Mouse (Mus musculus): ENCODE data around the gene Wbp4. TPM values are rescaled to one million over a fixed set of nuclear protein-coding genes. Genes with fewer than 3 reads are reported as not detected.
"Not testable (repeated sequence)": the region's sequence is repeated elsewhere in the genome, so short reads cannot be mapped to it uniquely, and the experiment has no call there.

Gene Wbp4
- polyA plus RNA-seq, 1 experiment from 2014 or later = 27.6 TPM

DNA sequence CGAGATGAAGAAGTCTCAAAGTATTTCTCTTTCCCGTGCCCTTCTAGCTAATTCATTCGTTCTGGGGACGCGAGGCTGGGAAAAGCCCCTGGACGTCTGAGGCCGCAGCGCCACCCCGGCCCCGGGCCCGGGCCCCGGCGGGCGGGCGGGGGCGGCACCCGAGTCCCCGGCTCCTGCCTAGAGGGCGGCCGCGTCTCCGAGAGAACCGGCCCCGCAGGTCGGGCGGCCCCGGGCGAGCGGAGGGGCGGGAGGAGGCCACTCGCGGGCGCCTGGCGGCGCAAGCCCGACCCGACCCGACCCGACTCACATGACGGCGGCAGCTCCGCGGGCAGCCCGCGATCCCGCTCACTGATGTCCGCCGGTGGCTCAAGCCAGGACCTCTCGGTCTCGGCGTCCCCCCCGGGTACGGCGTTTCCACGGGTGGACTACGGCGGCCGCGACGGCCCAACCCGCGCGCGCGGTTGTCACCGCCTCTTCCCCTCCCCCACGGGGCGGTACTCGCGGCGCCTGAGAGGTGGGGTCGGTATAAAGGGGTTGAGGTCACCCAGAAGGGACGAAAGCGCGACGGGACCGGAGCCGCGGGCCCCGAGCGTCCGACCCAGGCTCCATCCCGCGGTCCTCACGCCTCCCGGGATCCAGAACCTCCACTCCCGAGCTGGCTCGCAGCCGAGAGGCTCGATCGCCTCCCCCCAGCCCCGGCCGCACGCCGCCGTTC, 539 bp downstream of the Wbp4 start, which contains the start of gene Elf1:
Gene Elf1 (plus strand): TSS at position 571 of the 715 bp plus-strand sequence.
- H3K9ac ChIP-seq (ENCODE audit: low read length) = peak within 1 kb of the TSS; percentile 99
- under 1% methylated on average over 84 of the region's 96 CpGs for WGBS
- H3K4me1 ChIP-seq (ENCODE audit: control insufficient read depth, insufficient read depth, low read length) = peaks cover 25% of the 10 kb centered on the region
- ATAC-seq (replicated peaks; ENCODE audit: extremely low read depth, insufficient read depth, low FRiP score) = peak; percentile 86
- no peaks in the 10 kb centered on the region for H3K9me3 ChIP-seq (replicated peaks; ENCODE audit: control insufficient read depth, low read length)
- peak within 1 kb of the TSS; percentile 100 for H3K27ac ChIP-seq (ENCODE audit: low read length)
- peak within 1 kb of the TSS; percentile 98 for H3K4me3 ChIP-seq (ENCODE audit: low read length)
- no peaks in the 10 kb centered on the region for H3K27me3 ChIP-seq (ENCODE audit: control insufficient read depth, insufficient read depth, low read length)
- peak within 1 kb of the TSS; percentile 77 for H3K4me2 ChIP-seq (ENCODE audit: low read depth, low read length)
- H3K36me3 ChIP-seq (ENCODE audit: control insufficient read depth, insufficient read depth) = peaks cover 7% of the 10 kb centered on the region; the same call in 1 of the 2 replicates

DNA sequence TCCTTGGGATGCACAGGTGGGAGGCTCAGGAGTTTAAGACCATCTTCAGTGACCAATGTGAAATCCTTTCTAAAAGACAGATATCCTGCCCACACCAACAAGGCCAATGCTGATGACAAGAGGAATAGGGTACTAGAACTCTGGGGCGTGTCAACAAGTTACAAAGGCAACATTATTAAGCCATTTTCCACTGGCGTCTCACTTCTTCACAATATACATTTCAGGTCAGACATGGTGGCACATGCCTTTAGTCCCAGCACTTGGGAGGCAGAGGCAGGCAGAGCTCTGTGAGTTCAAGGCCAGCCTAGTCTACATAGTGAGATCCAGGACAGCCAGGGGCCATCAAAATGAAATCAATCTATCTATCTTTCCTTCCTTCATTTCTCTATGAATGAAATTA, 7.9 kb downstream of the Wbp4 start:
- Histone ChIP-seq H3K36me3 (ENCODE audit: control insufficient read depth, insufficient read depth) (peaks cover 53% of the 10 kb centered on the region), H3K4me3 (ENCODE audit: low read length) (no peak overlapping the region), H3K4me2 (ENCODE audit: low read depth, low read length) (no peak overlapping the region), H3K27ac (ENCODE audit: low read length) (no peak overlapping the region), H3K9me3 (replicated peaks; ENCODE audit: control insufficient read depth, low read length) (no peaks in the 10 kb centered on the region), H3K4me1 (ENCODE audit: control insufficient read depth, insufficient read depth, low read length) (no peaks in the 10 kb centered on the region), H3K9ac (ENCODE audit: low read length) (no peak overlapping the region), H3K27me3 (ENCODE audit: control insufficient read depth, insufficient read depth, low read length) (no peaks in the 10 kb centered on the region)
- no peak for ATAC-seq (replicated peaks; ENCODE audit: extremely low read depth, insufficient read depth, low FRiP score)
- 88% methylated on average over 2 of the region's 2 CpGs for WGBS

DNA sequence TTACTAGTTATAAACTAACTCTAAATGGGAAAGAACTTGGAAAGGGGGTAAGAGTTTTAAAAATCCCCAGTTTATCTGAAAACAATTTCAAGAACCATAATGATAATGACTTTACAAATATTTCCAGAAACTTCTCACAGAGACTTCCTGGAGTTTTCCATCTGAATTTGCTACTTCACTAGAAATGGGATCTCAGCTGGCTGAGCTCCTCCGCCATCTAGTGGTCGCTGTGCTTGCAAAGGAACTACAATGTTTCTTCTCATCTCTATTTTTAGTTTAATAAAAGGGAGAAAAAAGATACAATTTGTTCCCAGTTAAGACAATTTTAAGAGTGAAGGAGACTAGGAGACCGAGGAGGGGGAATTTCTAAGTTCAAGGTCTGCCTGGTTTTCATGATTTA, 13.7 kb downstream of the Wbp4 start:
- no peaks in the 10 kb centered on the region for H3K27me3 ChIP-seq (ENCODE audit: control insufficient read depth, insufficient read depth, low read length)
- H3K4me1 ChIP-seq (ENCODE audit: control insufficient read depth, insufficient read depth, low read length) = no peaks in the 10 kb centered on the region
- WGBS = 18% methylated on average over 3 of the region's 3 CpGs
- peaks cover 53% of the 10 kb centered on the region for H3K36me3 ChIP-seq (ENCODE audit: control insufficient read depth, insufficient read depth)
- no peak overlapping the region for H3K4me3 ChIP-seq (ENCODE audit: low read length)
- H3K9ac ChIP-seq (ENCODE audit: low read length) = no peak overlapping the region
- H3K27ac ChIP-seq (ENCODE audit: low read length) = no peak overlapping the region
- H3K9me3 ChIP-seq (replicated peaks; ENCODE audit: control insufficient read depth, low read length) = no peaks in the 10 kb centered on the region
- no peak overlapping the region for H3K4me2 ChIP-seq (ENCODE audit: low read depth, low read length)
- ATAC-seq (replicated peaks; ENCODE audit: extremely low read depth, insufficient read depth, low FRiP score) = no peak

DNA sequence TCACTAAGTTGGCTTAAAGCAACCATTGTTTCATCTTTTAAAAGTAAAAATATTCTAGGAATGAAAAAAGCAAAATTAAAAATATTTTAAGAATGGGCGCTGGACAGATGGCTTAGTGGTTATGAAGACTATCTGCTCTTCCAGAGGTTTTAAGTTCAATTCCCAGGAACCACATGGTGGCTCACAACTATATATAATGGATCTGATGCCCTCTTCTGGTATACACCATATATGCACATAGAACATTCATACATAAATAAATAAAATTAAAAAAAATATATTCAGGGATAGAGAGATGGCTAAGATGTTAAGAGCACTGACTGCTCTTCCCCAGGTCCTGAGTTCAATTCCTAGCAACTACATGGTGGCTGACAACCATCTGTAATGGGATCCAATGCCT, 15.7 kb downstream of the Wbp4 start:
- Histone ChIP-seq H3K4me1 (ENCODE audit: control insufficient read depth, insufficient read depth, low read length) (no peaks in the 10 kb centered on the region), H3K27ac (ENCODE audit: low read length) (no peak overlapping the region), H3K4me3 (ENCODE audit: low read length) (no peak overlapping the region), H3K9ac (ENCODE audit: low read length) (no peak overlapping the region), H3K27me3 (ENCODE audit: control insufficient read depth, insufficient read depth, low read length) (no peaks in the 10 kb centered on the region), H3K36me3 (ENCODE audit: control insufficient read depth, insufficient read depth) (peaks cover 43% of the 10 kb centered on the region), H3K9me3 (replicated peaks; ENCODE audit: control insufficient read depth, low read length) (no peaks in the 10 kb centered on the region), H3K4me2 (ENCODE audit: low read depth, low read length) (no peak overlapping the region)
- WGBS = 78% methylated on average over 1 of the region's 1 CpGs
- ATAC-seq (replicated peaks; ENCODE audit: extremely low read depth, insufficient read depth, low FRiP score) = no peak

DNA sequence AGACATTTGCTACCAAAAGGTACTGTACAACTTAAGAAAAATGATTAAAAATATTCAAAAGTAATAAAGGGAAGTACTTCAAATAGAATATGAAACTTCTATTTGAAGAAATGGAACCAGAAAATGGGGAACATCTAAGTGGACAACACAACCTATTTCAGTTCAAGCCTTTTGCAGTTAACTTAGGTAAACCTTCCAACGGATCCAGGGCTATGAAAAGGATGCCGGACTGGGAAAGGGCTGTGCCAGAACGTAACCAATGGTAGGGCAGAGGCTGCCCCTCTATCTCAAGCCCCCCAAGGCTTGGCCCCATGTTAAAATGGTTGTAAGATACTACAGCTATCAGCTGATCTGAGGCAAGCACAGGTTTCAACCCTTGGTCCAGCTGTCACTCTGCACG, 20.3 kb downstream of the Wbp4 start:
- Histone ChIP-seq H3K27ac (ENCODE audit: low read length) (no peak overlapping the region), H3K4me2 (ENCODE audit: low read depth, low read length) (no peak overlapping the region), H3K9ac (ENCODE audit: low read length) (no peak overlapping the region), H3K36me3 (ENCODE audit: control insufficient read depth, insufficient read depth) (peaks cover 25% of the 10 kb centered on the region), H3K9me3 (replicated peaks; ENCODE audit: control insufficient read depth, low read length) (no peaks in the 10 kb centered on the region), H3K27me3 (ENCODE audit: control insufficient read depth, insufficient read depth, low read length) (no peaks in the 10 kb centered on the region), H3K4me3 (ENCODE audit: low read length) (no peak overlapping the region), H3K4me1 (ENCODE audit: control insufficient read depth, insufficient read depth, low read length) (no peaks in the 10 kb centered on the region)
- WGBS = 84% methylated on average over 4 of the region's 4 CpGs
- ATAC-seq (replicated peaks; ENCODE audit: extremely low read depth, insufficient read depth, low FRiP score) = no peak

DNA sequence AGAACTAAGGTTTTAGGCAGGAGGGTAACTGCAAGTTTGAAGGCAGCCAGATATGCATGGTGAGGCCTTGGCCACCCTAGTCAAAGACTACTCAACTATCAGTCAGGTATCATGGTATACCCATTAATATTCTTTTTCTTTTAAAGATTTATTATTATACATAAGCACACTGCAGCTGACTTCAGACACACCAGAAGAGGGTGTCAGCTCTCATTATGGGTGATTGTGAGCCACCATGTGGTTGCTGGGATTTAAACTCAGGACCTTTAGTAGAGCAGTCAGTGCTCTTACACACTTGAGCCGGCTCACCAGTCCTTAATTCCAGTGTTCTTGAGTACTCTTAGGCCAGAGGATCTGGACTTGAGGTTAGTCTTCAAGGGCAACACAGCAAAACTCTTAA, 20.9 kb downstream of the Wbp4 start:
- Histone ChIP-seq H3K9me3 (replicated peaks; ENCODE audit: control insufficient read depth, low read length) (no peaks in the 10 kb centered on the region), H3K4me2 (ENCODE audit: low read depth, low read length) (no peak overlapping the region), H3K4me1 (ENCODE audit: control insufficient read depth, insufficient read depth, low read length) (no peaks in the 10 kb centered on the region), H3K27me3 (ENCODE audit: control insufficient read depth, insufficient read depth, low read length) (no peaks in the 10 kb centered on the region), H3K36me3 (ENCODE audit: control insufficient read depth, insufficient read depth) (peaks cover 20% of the 10 kb centered on the region), H3K27ac (ENCODE audit: low read length) (no peak overlapping the region), H3K4me3 (ENCODE audit: low read length) (no peak overlapping the region), H3K9ac (ENCODE audit: low read length) (no peak overlapping the region)
- 85% methylated on average over 1 of the region's 1 CpGs for WGBS
- ATAC-seq (replicated peaks; ENCODE audit: extremely low read depth, insufficient read depth, low FRiP score) = no peak

DNA sequence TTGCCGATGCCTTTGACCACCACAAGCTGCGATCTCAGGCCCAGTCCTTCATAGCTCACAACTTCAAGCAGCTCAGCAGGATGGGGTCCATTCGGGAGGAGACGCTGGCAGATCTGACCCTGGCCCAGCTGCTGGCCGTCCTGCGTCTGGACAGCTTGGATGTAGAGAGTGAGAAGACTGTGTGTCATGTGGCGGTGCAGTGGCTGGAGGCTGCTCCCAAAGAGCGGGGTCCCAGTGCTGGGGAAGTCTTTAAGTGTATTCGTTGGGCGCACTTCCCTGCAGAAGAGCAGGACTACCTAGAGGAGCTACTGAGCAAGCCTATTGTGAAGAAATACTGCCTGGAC, 28.8 kb downstream of the Wbp4 start:
- H3K9ac ChIP-seq (ENCODE audit: low read length); H3K4me2 ChIP-seq (ENCODE audit: low read depth, low read length); H3K27me3 ChIP-seq (ENCODE audit: control insufficient read depth, insufficient read depth, low read length); H3K27ac ChIP-seq (ENCODE audit: low read length); H3K36me3 ChIP-seq (ENCODE audit: control insufficient read depth, insufficient read depth); H3K4me3 ChIP-seq (ENCODE audit: low read length); H3K9me3 ChIP-seq (replicated peaks; ENCODE audit: control insufficient read depth, low read length); H3K4me1 ChIP-seq (ENCODE audit: control insufficient read depth, insufficient read depth, low read length); ATAC-seq (replicated peaks; ENCODE audit: extremely low read depth, insufficient read depth, low FRiP score): not testable (repeated sequence)
- 96% methylated on average over 6 of the region's 10 CpGs for WGBS

DNA sequence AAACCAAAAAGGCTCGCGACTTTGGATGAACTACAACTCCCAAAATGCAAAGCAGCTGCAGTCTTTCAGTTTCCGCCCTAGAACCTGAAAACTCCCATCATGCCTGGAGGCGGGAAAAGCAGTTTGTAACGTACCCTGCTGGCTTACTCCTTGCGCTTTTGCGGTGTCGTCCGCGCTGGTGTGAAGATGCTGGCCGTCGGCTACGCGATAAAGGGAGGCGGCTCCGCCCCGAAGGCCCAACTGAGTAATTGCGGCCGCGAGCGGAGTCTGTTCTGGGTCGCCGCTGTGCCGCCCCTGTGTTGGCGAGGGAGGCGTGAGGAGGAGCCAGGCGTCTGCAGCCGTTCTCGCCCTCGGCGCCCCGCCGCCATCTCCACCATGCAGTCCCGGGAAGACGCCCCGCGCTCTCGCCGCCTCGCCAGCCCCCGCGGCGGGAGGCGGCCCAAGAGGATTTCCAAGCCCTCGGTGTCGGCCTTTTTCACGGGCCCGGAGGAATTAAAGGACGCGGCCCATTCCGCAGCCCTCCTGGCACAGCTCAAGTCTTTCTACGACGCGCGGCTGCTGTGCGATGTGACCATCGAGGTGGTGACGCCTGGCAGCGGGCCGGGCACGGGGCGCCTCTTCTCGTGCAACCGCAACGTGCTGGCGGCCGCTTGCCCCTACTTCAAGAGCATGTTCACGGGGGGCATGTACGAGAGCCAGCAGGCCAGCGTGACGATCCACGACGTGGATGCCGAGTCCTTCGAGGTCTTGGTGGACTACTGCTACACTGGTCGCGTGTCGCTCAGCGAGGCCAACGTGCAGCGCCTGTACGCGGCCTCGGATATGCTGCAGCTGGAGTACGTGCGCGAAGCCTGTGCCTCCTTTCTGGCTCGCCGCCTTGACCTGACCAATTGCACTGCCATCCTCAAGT, 29.4 kb downstream of the Wbp4 start, which contains the start of gene Kbtbd6:
Gene Kbtbd6 (plus strand): TSS at position 155 of the 910 bp plus-strand sequence.
- ATAC-seq (replicated peaks; ENCODE audit: extremely low read depth, insufficient read depth, low FRiP score) = peak; percentile 82
- H3K9ac ChIP-seq (ENCODE audit: low read length) = peak within 1 kb of the TSS; percentile 67
- H3K27ac ChIP-seq (ENCODE audit: low read length) = peak within 1 kb of the TSS; percentile 47

DNA sequence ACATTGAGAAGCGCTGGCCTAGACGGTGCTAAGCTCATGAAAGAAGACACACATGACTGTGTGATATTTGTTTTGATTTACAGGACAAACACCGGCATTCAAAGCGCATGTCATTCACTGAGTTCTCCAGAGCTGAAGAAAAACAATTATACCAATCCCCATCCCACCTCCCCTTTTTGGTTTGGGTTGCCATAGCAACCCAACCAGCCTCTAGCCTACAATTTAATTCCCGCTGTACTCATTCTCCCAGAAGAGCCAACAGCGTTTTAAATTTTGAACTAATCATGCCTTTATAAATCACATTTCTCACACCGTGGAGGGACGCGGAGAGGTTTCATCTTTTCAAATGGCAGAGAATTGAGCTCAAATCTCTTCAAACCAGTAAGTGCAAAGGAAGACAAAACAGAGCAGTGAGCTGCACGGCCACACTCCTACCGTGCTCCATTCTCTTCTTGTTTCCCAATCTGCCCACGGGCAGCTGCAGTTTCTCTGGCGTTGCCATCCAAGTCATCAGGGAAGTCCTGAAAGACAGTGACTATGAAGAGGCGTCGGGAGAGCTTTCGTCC, 36.2 kb downstream of the Wbp4 start:
- Histone ChIP-seq H3K27ac (ENCODE audit: low read length) (no peak overlapping the region), H3K27me3 (ENCODE audit: control insufficient read depth, insufficient read depth, low read length) (no peaks in the 10 kb centered on the region), H3K4me3 (ENCODE audit: low read length) (no peak overlapping the region), H3K9ac (ENCODE audit: low read length) (no peak overlapping the region), H3K4me1 (ENCODE audit: control insufficient read depth, insufficient read depth, low read length) (no peaks in the 10 kb centered on the region), H3K36me3 (ENCODE audit: control insufficient read depth, insufficient read depth) (no peaks in the 10 kb centered on the region), H3K4me2 (ENCODE audit: low read depth, low read length) (no peak overlapping the region), H3K9me3 (replicated peaks; ENCODE audit: control insufficient read depth, low read length) (no peaks in the 10 kb centered on the region)
- no peak for ATAC-seq (replicated peaks; ENCODE audit: extremely low read depth, insufficient read depth, low FRiP score)
- 72% methylated on average over 16 of the region's 16 CpGs for WGBS

More for the DNA sequence above, 29.4 kb downstream of the Wbp4 start, which contains the start of gene Kbtbd6:
- not testable (repeated sequence) for H3K27me3 ChIP-seq (ENCODE audit: control insufficient read depth, insufficient read depth, low read length); H3K36me3 ChIP-seq (ENCODE audit: control insufficient read depth, insufficient read depth); H3K4me1 ChIP-seq (ENCODE audit: control insufficient read depth, insufficient read depth, low read length); H3K9me3 ChIP-seq (replicated peaks; ENCODE audit: control insufficient read depth, low read length)
- Histone ChIP-seq H3K4me3 (ENCODE audit: low read length) (peak within 1 kb of the TSS; percentile 66), H3K4me2 (ENCODE audit: low read depth, low read length) (peak within 1 kb of the TSS; percentile 70)
- 11% methylated on average over 38 of the region's 89 CpGs for WGBS
